Mouse (Mus musculus): Measurements from ENCODE around the gene Primpol. TPM values are rescaled to one million over a fixed set of nuclear protein-coding genes. Genes with fewer than 3 reads are reported as not detected.

Gene Primpol
- polyA plus RNA-seq, 1 experiment = 0.03 TPM

GRCm38 (mm10) chr8:46569659-46570441 lies 47.2 kb downstream of the Primpol start:
- H3K4me3 ChIP-seq (replicated peaks) = no peak overlapping the region
- peaks cover 8% of the 10 kb centered on the region; the same call in 1 of the 2 replicates for H3K4me1 ChIP-seq
- peaks cover 65% of the 10 kb centered on the region for H3K36me3 ChIP-seq (replicated peaks; ENCODE audit: low read length)

GRCm38 (mm10) chr8:46568942-46569341 lies 48.1 kb downstream of the Primpol start:
- no peaks in the 10 kb centered on the region for H3K9me3 ChIP-seq
- no peak overlapping the region for H3K4me3 ChIP-seq (replicated peaks)
- no peak for TF ChIP-seq GATA1 (IDR thresholded peaks at IDR 0.05; ENCODE audit: borderline replicate concordance, low read length)
- no peak for TF ChIP-seq FLI1 (IDR thresholded peaks at IDR 0.05; ENCODE audit: low read length)
- H3K36me3 ChIP-seq (replicated peaks; ENCODE audit: low read length) = peaks cover 61% of the 10 kb centered on the region
- peaks cover 13% of the 10 kb centered on the region; the same call in 1 of the 2 replicates for H3K4me1 ChIP-seq
- H3K27me3 ChIP-seq (replicated peaks) = no peaks in the 10 kb centered on the region

More at GRCm38 (mm10) chr8:46569659-46570441, 47.2 kb downstream of the Primpol start:
- no peaks in the 10 kb centered on the region for H3K9me3 ChIP-seq
- TF ChIP-seq FLI1 (IDR thresholded peaks at IDR 0.05; ENCODE audit: low read length) (no peak), GATA1 (IDR thresholded peaks at IDR 0.05; ENCODE audit: borderline replicate concordance, low read length) (no peak)
- no peaks in the 10 kb centered on the region for H3K27me3 ChIP-seq (replicated peaks)

GRCm38 (mm10) chr8:46567946-46568345 lies 49.1 kb downstream of the Primpol start:
- Histone ChIP-seq H3K4me1 (peaks cover 17% of the 10 kb centered on the region; the same call in 1 of the 2 replicates), H3K9me3 (no peaks in the 10 kb centered on the region), H3K36me3 (replicated peaks; ENCODE audit: low read length) (peaks cover 61% of the 10 kb centered on the region), H3K4me3 (replicated peaks) (no peak overlapping the region), H3K27me3 (replicated peaks) (no peaks in the 10 kb centered on the region)
- TF ChIP-seq GATA1 (IDR thresholded peaks at IDR 0.05; ENCODE audit: borderline replicate concordance, low read length) = no peak
- TF ChIP-seq FLI1 (IDR thresholded peaks at IDR 0.05; ENCODE audit: low read length) = no peak

GRCm38 (mm10) chr8:46566914-46567529 lies 50.0 kb downstream of the Primpol start:
- Histone ChIP-seq H3K27me3 (replicated peaks) (no peaks in the 10 kb centered on the region), H3K9me3 (no peaks in the 10 kb centered on the region), H3K4me3 (replicated peaks) (no peak overlapping the region), H3K4me1 (peaks cover 14% of the 10 kb centered on the region; the same call in 1 of the 2 replicates), H3K36me3 (replicated peaks; ENCODE audit: low read length) (peaks cover 61% of the 10 kb centered on the region)
- TF ChIP-seq GATA1 (IDR thresholded peaks at IDR 0.05; ENCODE audit: borderline replicate concordance, low read length) (no peak), FLI1 (IDR thresholded peaks at IDR 0.05; ENCODE audit: low read length) (no peak)

GRCm38 (mm10) chr8:46562333-46562732 lies 54.7 kb downstream of the Primpol start:
- TF ChIP-seq FLI1 (IDR thresholded peaks at IDR 0.05; ENCODE audit: low read length) (no peak), GATA1 (IDR thresholded peaks at IDR 0.05; ENCODE audit: borderline replicate concordance, low read length) (no peak)

GRCm38 (mm10) chr8:46559428-46559827 lies 57.6 kb downstream of the Primpol start:
- Histone ChIP-seq H3K27me3 (replicated peaks) (no peaks in the 10 kb centered on the region), H3K36me3 (replicated peaks; ENCODE audit: low read length) (peaks cover 84% of the 10 kb centered on the region), H3K9me3 (no peaks in the 10 kb centered on the region), H3K4me3 (replicated peaks) (no peak overlapping the region), H3K4me1 (peaks cover 18% of the 10 kb centered on the region)
- no peak for TF ChIP-seq GATA1 (IDR thresholded peaks at IDR 0.05; ENCODE audit: borderline replicate concordance, low read length)
- TF ChIP-seq FLI1 (IDR thresholded peaks at IDR 0.05; ENCODE audit: low read length) = no peak

More at GRCm38 (mm10) chr8:46562333-46562732, 54.7 kb downstream of the Primpol start:
- Histone ChIP-seq H3K9me3 (no peaks in the 10 kb centered on the region), H3K4me3 (replicated peaks) (no peak overlapping the region), H3K36me3 (replicated peaks; ENCODE audit: low read length) (peaks cover 75% of the 10 kb centered on the region), H3K27me3 (replicated peaks) (no peaks in the 10 kb centered on the region), H3K4me1 (peaks cover 20% of the 10 kb centered on the region)

- TF ChIP-seq GATA1 (IDR thresholded peaks at IDR 0.05; ENCODE audit: borderline replicate concordance, low read length) = no peak
- TF ChIP-seq FLI1 (IDR thresholded peaks at IDR 0.05; ENCODE audit: low read length) = no peak
- Histone ChIP-seq H3K27me3 (replicated peaks) (no peaks in the 10 kb centered on the region), H3K9me3 (no peaks in the 10 kb centered on the region), H3K4me3 (replicated peaks) (peak overlapping the region; percentile 93), H3K36me3 (replicated peaks; ENCODE audit: low read length) (peaks cover 25% of the 10 kb centered on the region), H3K4me1 (peaks cover 49% of the 10 kb centered on the region)
Measured at GRCm38 (mm10) chr8:46552441-46552765, 64.6 kb downstream of the Primpol start.

- H3K4me3 ChIP-seq (replicated peaks) = peak within 1 kb of the TSS; percentile 93
- H3K9me3 ChIP-seq = no peaks in the 10 kb centered on the region
- peaks cover 19% of the 10 kb centered on the region for H3K36me3 ChIP-seq (replicated peaks; ENCODE audit: low read length)
- no peaks in the 10 kb centered on the region for H3K27me3 ChIP-seq (replicated peaks)
- H3K4me1 ChIP-seq = peaks cover 55% of the 10 kb centered on the region
- TF ChIP-seq GATA1 (IDR thresholded peaks at IDR 0.05; ENCODE audit: borderline replicate concordance, low read length) = no peak
- TF ChIP-seq FLI1 (IDR thresholded peaks at IDR 0.05; ENCODE audit: low read length) = peak; percentile 64; the same call in 1 of the 2 replicates
Measured at GRCm38 (mm10) chr8:46551615-46552440, 65.2 kb downstream of the Primpol start, which contains the start of gene Cenpu. TSS of gene Cenpu (plus strand) at chr8:46552028.

GRCm38 (mm10) chr8:46551029-46551428 lies 66.0 kb downstream of the Primpol start:
- Histone ChIP-seq H3K27me3 (replicated peaks) (no peaks in the 10 kb centered on the region), H3K36me3 (replicated peaks; ENCODE audit: low read length) (peaks cover 13% of the 10 kb centered on the region), H3K4me1 (peaks cover 63% of the 10 kb centered on the region), H3K9me3 (no peaks in the 10 kb centered on the region), H3K4me3 (replicated peaks) (peak overlapping the region; percentile 93)
- TF ChIP-seq FLI1 (IDR thresholded peaks at IDR 0.05; ENCODE audit: low read length) = no peak

Measured in megakaryocyte, embryonic 14.5 days (primary cell).